Mouse (Mus musculus) C2C12 (cell line): ENCODE data around the gene Cep164.

Experiments used
- CEBPB ChIP-seq: IDR thresholded peaks from one replicate; pipeline ENCODE4 v1.6.1; 2011; ENCODE audit warnings: low read depth, mild to moderate bottlenecking, control low read depth, moderate library complexity
- CTCF ChIP-seq: IDR thresholded peaks from one replicate; pipeline ENCODE4 v1.5.1; 2011; ENCODE audit not compliant: control insufficient read depth, insufficient read depth, insufficient read length
- FOSL1 ChIP-seq: IDR thresholded peaks from one replicate; pipeline ENCODE4 v1.8.0; 2011; ENCODE audit warnings: mild to moderate bottlenecking, low read length; ENCODE audit not compliant: poor library complexity, insufficient read depth, severe bottlenecking
- MAX ChIP-seq: IDR thresholded peaks from one replicate; pipeline ENCODE4 v1.6.1; 2011; ENCODE audit warnings: mild to moderate bottlenecking, control low read depth
- MYOG ChIP-seq: IDR thresholded peaks from one replicate; pipeline ENCODE4 v1.6.1; 2011; ENCODE audit not compliant: control insufficient read depth, insufficient read length; ENCODE audit errors: extremely low read depth
- USF1 ChIP-seq: IDR thresholded peaks from one replicate; pipeline ENCODE4 v1.6.1; 2011; ENCODE audit warnings: low read depth, mild to moderate bottlenecking, control low read depth, moderate library complexity

DNA sequence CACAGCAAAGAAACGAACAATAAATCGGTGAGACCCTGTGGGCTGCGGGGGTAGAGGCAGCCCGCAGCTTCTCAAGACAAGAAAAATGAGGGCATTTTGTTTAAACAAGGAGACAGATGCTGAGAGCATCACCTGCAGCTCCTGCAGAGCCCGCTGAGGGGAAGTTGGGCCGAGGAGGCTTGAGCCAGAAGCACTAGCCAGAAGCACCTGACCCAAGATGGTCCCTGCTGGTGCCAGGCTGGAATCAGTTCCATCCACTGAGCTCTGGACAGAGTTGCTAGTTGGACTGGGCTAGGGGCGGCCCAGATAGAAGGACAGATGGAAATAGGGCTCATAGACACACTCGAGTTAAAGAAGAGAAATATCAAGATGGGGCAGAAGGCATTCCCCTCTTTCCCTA, 61.3 kb downstream of the Cep164 start:
- TF ChIP-seq CTCF (no peak), CEBPB (no peak), FOSL1 (no peak), MYOG (no peak), MAX (no peak), USF1 (no peak)
